Comparison of ENCODE assay signal across 8 mouse cellular contexts in genomic region chr8:85456536-85456935, GRCm38 (mm10). TPM values are rescaled to one million over a fixed set of nuclear protein-coding genes. Genes with fewer than 3 reads are reported as not detected.
A peak's percentile ranks its signal among the peaks of the same experiment; 100 is the strongest.
DNase-seq lines count a peak whose midpoint lies in the region; ATAC-seq lines count a peak whose summit lies in the region.

No protein-coding gene starts in this region.

- WGBS in forebrain, embryonic 15.5 days = 7% methylated on average over 14 of the region's 14 CpGs
- WGBS in limb, embryonic 10.5 days = 10% methylated on average over 14 of the region's 14 CpGs
- WGBS in neural tube, embryonic 13.5 days = 9% methylated on average over 14 of the region's 14 CpGs

- H3K36me3 ChIP-seq in forebrain, embryonic 15.5 days = no peaks in the 10 kb centered on the region
- H3K36me3 ChIP-seq in limb, embryonic 10.5 days = no peaks in the 10 kb centered on the region
- no peaks in the 10 kb centered on the region for H3K36me3 ChIP-seq in neural tube, embryonic 13.5 days

- no peak overlapping the region for H3K4me2 ChIP-seq in forebrain, embryonic 15.5 days (replicated peaks)
- no peak overlapping the region for H3K4me2 ChIP-seq in neural tube, embryonic 13.5 days

- 0 out of 2 replicates have a peak, but pooled peaks have one; percentile 29 for ATAC-seq in forebrain, embryonic 15.5 days (replicated peaks)
- peak; percentile 38 for ATAC-seq in inflammation-experienced regulatory T-cells, adult 6 months
- 0 out of 2 replicates have a peak, but pooled peaks have one; percentile 34 for ATAC-seq in neural tube, embryonic 13.5 days (ENCODE audit: low read depth)

- no peak overlapping the region for H3K4me3 ChIP-seq in forebrain, embryonic 15.5 days
- no peak overlapping the region for H3K4me3 ChIP-seq in limb, embryonic 10.5 days
- no peak overlapping the region for H3K4me3 ChIP-seq in neural tube, embryonic 13.5 days

- no peaks in the 10 kb centered on the region for H3K27me3 ChIP-seq in forebrain, embryonic 15.5 days
- no peaks in the 10 kb centered on the region for H3K27me3 ChIP-seq in limb, embryonic 10.5 days (ENCODE audit: low read depth, poor library complexity, severe bottlenecking)
- no peaks in the 10 kb centered on the region for H3K27me3 ChIP-seq in neural tube, embryonic 13.5 days

- H3K4me1 ChIP-seq in forebrain, embryonic 15.5 days = peaks cover 16% of the 10 kb centered on the region
- H3K4me1 ChIP-seq in limb, embryonic 10.5 days = peaks cover 22% of the 10 kb centered on the region
- peaks cover 16% of the 10 kb centered on the region for H3K4me1 ChIP-seq in neural tube, embryonic 13.5 days (replicated peaks)

- no peak overlapping the region for H3K27ac ChIP-seq in forebrain, embryonic 15.5 days (replicated peaks)
- no peak overlapping the region for H3K27ac ChIP-seq in limb, embryonic 10.5 days
- H3K27ac ChIP-seq in neural tube, embryonic 13.5 days (replicated peaks) = no peak overlapping the region

- no peak overlapping the region for H3K9ac ChIP-seq in forebrain, embryonic 15.5 days (replicated peaks)
- H3K9ac ChIP-seq in neural tube, embryonic 13.5 days = no peak overlapping the region

- DNase-seq in urinary bladder, postnatal 14 days (ENCODE audit: low spot score) = peak; percentile 72
- no peak for DNase-seq in urinary bladder, adult 2 months (ENCODE audit: low spot score)
- DNase-seq in c-Kit-negative CD71-positive TER-119-positive erythroid progenitor cells, embryonic 14.5 days (ENCODE audit: low read depth, low spot score) = peak; percentile 33
- peak; percentile 72 for DNase-seq in limb, embryonic 10.5 days (ENCODE audit: low spot score)
- DNase-seq in thymus, postnatal 14 days = peak; percentile 69

- no peaks in the 10 kb centered on the region for H3K9me3 ChIP-seq in forebrain, embryonic 15.5 days
- H3K9me3 ChIP-seq in limb, embryonic 10.5 days (replicated peaks) = no peaks in the 10 kb centered on the region
- no peaks in the 10 kb centered on the region for H3K9me3 ChIP-seq in neural tube, embryonic 13.5 days

RNA-seq across cellular contexts. Expression of gene 4921524J17Rik, which starts 23.9 kb away (rescaled TPM):
- 16.4 TPM in 2 replicates for polyA plus RNA-seq in urinary bladder, adult 2 months (2012; rRNA removed)
- polyA plus RNA-seq in forebrain, embryonic 15.5 days (2015; fragmentation: Nextera tagmentation; extraction: Ambion mirVana) = 69.3 and 74.7 TPM in 2 replicates
- 10 to 100 TPM; 76.4 to 84.3 (median 77.7) TPM for polyA plus RNA-seq in inflammation-experienced regulatory T-cells, adult 6 months (2017; shearing (Covaris generic))
- polyA plus RNA-seq in limb, embryonic 10.5 days (2016; fragmentation: Nextera tagmentation; extraction: Ambion mirVana) = 41.4 and 44.1 TPM in 2 replicates
- 40.8 and 44.6 TPM in 2 replicates for polyA plus RNA-seq in neural tube, embryonic 13.5 days (2015; fragmentation: Nextera tagmentation; extraction: Ambion mirVana)

RNA-seq across cellular contexts. Expression of gene Gpt2, which starts 35.8 kb away (rescaled TPM):
- polyA plus RNA-seq in urinary bladder, adult 2 months (2012; rRNA removed) = 29.5 and 31.1 TPM in 2 replicates
- polyA plus RNA-seq in forebrain, embryonic 15.5 days (2015; fragmentation: Nextera tagmentation; extraction: Ambion mirVana) = 39.7 and 40.9 TPM in 2 replicates
- under 1 TPM; 0.21 to 0.43 (median 0.25) TPM for polyA plus RNA-seq in inflammation-experienced regulatory T-cells, adult 6 months (2017; shearing (Covaris generic))
- polyA plus RNA-seq in limb, embryonic 10.5 days (2016; fragmentation: Nextera tagmentation; extraction: Ambion mirVana) = 63.7 and 65.8 TPM in 2 replicates
- 53.1 and 56.9 TPM in 2 replicates for polyA plus RNA-seq in neural tube, embryonic 13.5 days (2015; fragmentation: Nextera tagmentation; extraction: Ambion mirVana)

Comparison
In these comparisons a context has a peak if more than half of its experiments do, and no peak if none do; other contexts are left out.
1. RNA of gene Gpt2, which starts 35.8 kb away (polyA plus RNA-seq): 63.7 to 65.8 TPM in limb, embryonic 10.5 days, 53.1 to 56.9 TPM in neural tube, embryonic 13.5 days, 39.7 to 40.9 TPM in forebrain, embryonic 15.5 days and 29.5 to 31.1 TPM in urinary bladder, adult 2 months; 0.21 to 0.43 TPM in inflammation-experienced regulatory T-cells, adult 6 months; every median in the first group is over 10 times any median in the second.
2. Peak in every context shown above with its lines, with median percentiles within 50 percentile points of each other: ATAC-seq.